Mouse (Mus musculus): ENCODE results near the gene Slc12a1. TPM values are rescaled to one million over a fixed set of nuclear protein-coding genes. Genes with fewer than 3 reads are reported as not detected.

The Slc12a1 gene
- polyA plus RNA-seq, 1 experiment, result not detected

DNA sequence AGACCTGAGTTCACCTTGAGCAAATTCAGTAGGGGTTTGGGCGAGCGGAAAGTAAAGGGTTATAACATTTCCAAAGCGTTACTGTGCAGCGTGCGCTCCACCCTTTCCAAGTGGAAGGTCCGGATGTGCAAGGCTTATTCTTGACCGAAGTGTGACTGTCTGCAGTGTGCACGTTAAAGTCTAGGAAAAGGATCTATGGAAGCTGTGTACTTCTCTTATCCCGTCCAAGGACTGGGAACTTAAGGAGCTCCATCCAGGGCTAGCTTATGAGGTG, 95.6 kb downstream of the Slc12a1 start:
- 0% methylated on average over 9 of the region's 9 CpGs for WGBS
- TF ChIP-seq CTCF (IDR thresholded peaks at IDR 0.05; ENCODE audit: insufficient read depth, low read depth, low read length), result no peak
- Histone ChIP-seq H3K27ac (ENCODE audit: insufficient read depth, low read depth, low read length) (peak overlapping the region; percentile 65; the same call in 1 of the 2 replicates), H3K4me1 (ENCODE audit: control insufficient read depth, insufficient read depth, low read length) (no peaks in the 10 kb centered on the region), H3K4me3 (ENCODE audit: insufficient read depth, low read depth, low read length) (peak overlapping the region; percentile 80)

DNA sequence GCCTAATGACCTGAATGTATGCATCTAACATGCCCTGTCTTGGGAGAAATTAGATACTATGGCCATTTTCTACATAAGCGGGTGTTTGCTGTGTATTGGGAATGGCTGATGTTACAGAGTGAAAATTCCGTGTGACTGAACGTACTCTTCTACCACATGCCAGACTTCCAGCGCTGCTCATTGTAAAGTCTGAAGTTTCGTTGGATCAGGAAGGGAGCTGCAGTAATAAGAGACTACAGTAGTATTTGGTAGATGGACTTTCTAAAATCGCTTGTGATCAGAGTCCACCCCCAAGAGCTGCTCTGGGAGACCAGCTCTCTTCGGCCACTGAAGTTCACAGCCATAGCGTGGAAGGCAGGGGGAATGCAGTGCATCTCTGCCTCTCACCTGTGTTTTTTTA, 96.0 kb downstream of the Slc12a1 start:
- WGBS, result 16% methylated on average over 8 of the region's 8 CpGs
- Histone ChIP-seq H3K27ac (ENCODE audit: insufficient read depth, low read depth, low read length) (no peak overlapping the region), H3K4me3 (ENCODE audit: insufficient read depth, low read depth, low read length) (no peak overlapping the region), H3K4me1 (ENCODE audit: control insufficient read depth, insufficient read depth, low read length) (no peaks in the 10 kb centered on the region)
- TF ChIP-seq CTCF (IDR thresholded peaks at IDR 0.05; ENCODE audit: insufficient read depth, low read depth, low read length) (no peak), POLR2A (IDR thresholded peaks at IDR 0.05; ENCODE audit: insufficient read depth, low read depth, low read length) (no peak)

DNA sequence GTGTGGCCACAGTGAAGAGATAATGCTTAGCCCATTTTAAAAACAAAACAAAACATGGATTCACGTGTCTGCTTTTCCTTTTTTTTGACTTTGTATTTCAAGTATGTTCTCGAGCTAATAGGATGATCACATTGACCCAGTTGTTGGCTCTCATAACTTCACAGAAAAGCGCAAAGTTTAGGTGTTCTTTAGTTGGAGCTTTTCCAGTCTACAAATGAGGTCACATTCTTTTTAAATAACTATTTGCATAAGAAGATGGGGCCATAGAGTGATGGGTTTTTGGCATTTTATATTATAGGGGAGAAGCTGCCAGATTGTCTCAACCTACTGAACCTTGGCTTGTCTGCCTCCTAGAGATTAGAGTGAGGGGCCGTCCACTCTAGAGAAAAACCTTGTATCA, 97.0 kb downstream of the Slc12a1 start:
- TF ChIP-seq CTCF (IDR thresholded peaks at IDR 0.05; ENCODE audit: insufficient read depth, low read depth, low read length), result no peak
- no peak for TF ChIP-seq POLR2A (IDR thresholded peaks at IDR 0.05; ENCODE audit: insufficient read depth, low read depth, low read length)
- no peak overlapping the region for H3K27ac ChIP-seq (ENCODE audit: insufficient read depth, low read depth, low read length)
- H3K4me1 ChIP-seq (ENCODE audit: control insufficient read depth, insufficient read depth, low read length), result no peaks in the 10 kb centered on the region
- 91% methylated on average over 4 of the region's 4 CpGs for WGBS
- no peak overlapping the region for H3K4me3 ChIP-seq (ENCODE audit: insufficient read depth, low read depth, low read length)

DNA sequence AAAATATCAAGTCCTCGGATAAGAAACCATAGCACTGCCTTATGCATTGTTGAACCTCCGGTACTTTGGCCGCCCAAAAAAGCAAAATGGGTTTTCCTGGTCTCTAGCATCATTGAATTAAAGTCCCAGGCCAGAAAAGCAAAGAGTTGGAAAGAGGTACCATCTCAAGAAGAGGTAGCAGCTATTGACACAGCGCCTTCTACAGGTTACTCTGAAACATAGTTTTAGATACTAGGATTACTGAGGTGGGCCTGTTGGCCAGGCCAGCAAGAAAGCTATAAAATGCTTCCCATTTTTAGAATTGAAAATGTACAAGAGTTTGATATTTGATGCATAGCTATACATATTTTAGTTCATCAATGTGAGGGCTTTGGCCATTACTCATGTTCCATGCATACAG, 97.6 kb downstream of the Slc12a1 start:
- no peak overlapping the region for H3K4me3 ChIP-seq (ENCODE audit: insufficient read depth, low read depth, low read length)
- 94% methylated on average over 4 of the region's 4 CpGs for WGBS
- H3K4me1 ChIP-seq (ENCODE audit: control insufficient read depth, insufficient read depth, low read length), result no peaks in the 10 kb centered on the region
- TF ChIP-seq CTCF (IDR thresholded peaks at IDR 0.05; ENCODE audit: insufficient read depth, low read depth, low read length) (no peak), POLR2A (IDR thresholded peaks at IDR 0.05; ENCODE audit: insufficient read depth, low read depth, low read length) (no peak)
- no peak overlapping the region for H3K27ac ChIP-seq (ENCODE audit: insufficient read depth, low read depth, low read length)

DNA sequence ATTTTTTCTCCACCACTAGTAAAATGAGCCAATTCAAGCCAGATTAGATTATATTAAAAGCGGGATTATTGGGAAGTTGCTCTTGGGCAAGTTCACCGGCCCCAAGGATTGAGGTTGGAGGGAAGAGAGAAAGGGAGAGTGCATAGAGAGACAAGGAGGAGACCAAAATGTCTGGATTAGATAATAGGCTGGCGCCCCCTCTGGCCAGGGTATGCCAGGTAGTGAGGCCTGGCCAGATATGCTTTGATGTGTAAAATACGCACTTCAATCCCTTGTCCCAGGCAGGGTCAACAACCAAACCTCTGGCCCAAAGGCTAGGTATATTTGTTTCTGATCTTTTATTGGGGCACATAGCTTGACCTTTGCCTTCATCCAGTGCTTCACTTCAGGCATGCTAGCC, 99.5 kb downstream of the Slc12a1 start:
- WGBS, result 94% methylated on average over 4 of the region's 4 CpGs
- Histone ChIP-seq H3K4me1 (ENCODE audit: control insufficient read depth, insufficient read depth, low read length) (no peaks in the 10 kb centered on the region), H3K4me3 (ENCODE audit: insufficient read depth, low read depth, low read length) (no peak overlapping the region), H3K27ac (ENCODE audit: insufficient read depth, low read depth, low read length) (no peak overlapping the region)
- no peak for TF ChIP-seq POLR2A (IDR thresholded peaks at IDR 0.05; ENCODE audit: insufficient read depth, low read depth, low read length)
- TF ChIP-seq CTCF (IDR thresholded peaks at IDR 0.05; ENCODE audit: insufficient read depth, low read depth, low read length), result no peak

DNA sequence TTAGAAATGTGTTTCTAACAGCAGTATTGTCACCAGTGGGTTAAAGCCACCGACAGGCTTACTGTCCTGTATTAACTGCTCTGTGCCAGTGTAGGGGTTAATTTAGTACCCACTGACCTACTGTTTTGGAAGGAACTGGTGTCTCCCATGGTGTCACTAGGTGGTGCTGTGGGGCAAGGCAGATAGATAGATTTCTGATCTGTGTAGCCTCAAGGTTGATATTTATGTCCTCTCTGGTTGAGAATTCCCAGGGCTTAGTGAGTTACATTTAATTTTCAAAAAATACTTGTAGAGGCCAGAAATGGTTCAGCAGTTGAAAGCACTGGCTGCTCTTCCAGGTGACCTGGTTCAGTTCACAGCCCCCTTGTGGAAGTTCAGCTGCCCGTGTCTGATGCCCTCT, 100.0 kb downstream of the Slc12a1 start:
- TF ChIP-seq CTCF (IDR thresholded peaks at IDR 0.05; ENCODE audit: insufficient read depth, low read depth, low read length) (no peak), POLR2A (IDR thresholded peaks at IDR 0.05; ENCODE audit: insufficient read depth, low read depth, low read length) (no peak)
- Histone ChIP-seq H3K4me1 (ENCODE audit: control insufficient read depth, insufficient read depth, low read length) (no peaks in the 10 kb centered on the region), H3K4me3 (ENCODE audit: insufficient read depth, low read depth, low read length) (no peak overlapping the region), H3K27ac (ENCODE audit: insufficient read depth, low read depth, low read length) (no peak overlapping the region)
- WGBS, result 57% methylated on average over 2 of the region's 2 CpGs

DNA sequence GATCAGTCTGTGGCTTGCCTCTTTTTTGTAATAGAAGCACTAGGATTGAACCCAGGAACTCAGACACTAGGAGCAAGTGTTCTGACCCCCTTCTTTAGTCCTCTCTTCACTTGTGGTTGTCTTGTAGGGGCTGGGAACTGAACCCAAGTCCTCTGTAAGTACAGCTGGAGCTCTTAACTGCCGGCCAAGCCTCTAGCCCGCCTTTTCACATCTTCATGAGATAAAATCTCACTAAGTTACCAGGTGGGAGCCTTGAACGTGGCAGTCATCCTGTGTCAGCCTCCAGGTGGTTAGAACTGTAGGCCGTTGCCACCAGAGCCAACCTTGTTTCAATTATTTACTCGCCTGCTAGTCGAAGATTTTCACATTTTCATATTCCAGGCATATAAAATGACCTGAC, 101.4 kb downstream of the Slc12a1 start:
- Histone ChIP-seq H3K4me3 (ENCODE audit: insufficient read depth, low read depth, low read length) (no peak overlapping the region), H3K4me1 (ENCODE audit: control insufficient read depth, insufficient read depth, low read length) (no peaks in the 10 kb centered on the region), H3K27ac (ENCODE audit: insufficient read depth, low read depth, low read length) (no peak overlapping the region)
- TF ChIP-seq POLR2A (IDR thresholded peaks at IDR 0.05; ENCODE audit: insufficient read depth, low read depth, low read length), result no peak
- TF ChIP-seq CTCF (IDR thresholded peaks at IDR 0.05; ENCODE audit: insufficient read depth, low read depth, low read length), result no peak
- 99% methylated on average over 6 of the region's 6 CpGs for WGBS

DNA sequence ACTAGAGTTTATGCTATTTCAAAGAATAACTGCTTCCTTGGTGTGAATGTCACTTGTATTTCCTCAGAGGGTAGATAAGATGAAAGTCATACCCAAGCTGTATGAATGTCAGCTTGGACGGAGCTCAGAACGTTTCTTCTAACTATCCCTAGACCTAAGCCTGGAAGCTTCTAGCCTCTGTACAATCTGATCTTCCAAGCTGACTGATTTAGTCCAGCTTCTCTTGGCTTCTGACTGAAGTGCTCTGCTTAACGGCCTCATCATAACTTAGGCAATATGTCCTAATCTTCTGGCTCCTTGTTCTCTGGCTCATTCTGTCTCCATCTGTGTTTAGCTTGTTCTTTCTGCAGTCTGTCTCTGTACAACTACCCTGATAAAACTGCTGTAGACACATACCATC, 102.3 kb downstream of the Slc12a1 start:
- no peak overlapping the region for H3K4me3 ChIP-seq (ENCODE audit: insufficient read depth, low read depth, low read length)
- no peak overlapping the region for H3K27ac ChIP-seq (ENCODE audit: insufficient read depth, low read depth, low read length)
- 94% methylated on average over 3 of the region's 3 CpGs for WGBS
- TF ChIP-seq POLR2A (IDR thresholded peaks at IDR 0.05; ENCODE audit: insufficient read depth, low read depth, low read length) (no peak), CTCF (IDR thresholded peaks at IDR 0.05; ENCODE audit: insufficient read depth, low read depth, low read length) (no peak)
- H3K4me1 ChIP-seq (ENCODE audit: control insufficient read depth, insufficient read depth, low read length), result no peaks in the 10 kb centered on the region

DNA sequence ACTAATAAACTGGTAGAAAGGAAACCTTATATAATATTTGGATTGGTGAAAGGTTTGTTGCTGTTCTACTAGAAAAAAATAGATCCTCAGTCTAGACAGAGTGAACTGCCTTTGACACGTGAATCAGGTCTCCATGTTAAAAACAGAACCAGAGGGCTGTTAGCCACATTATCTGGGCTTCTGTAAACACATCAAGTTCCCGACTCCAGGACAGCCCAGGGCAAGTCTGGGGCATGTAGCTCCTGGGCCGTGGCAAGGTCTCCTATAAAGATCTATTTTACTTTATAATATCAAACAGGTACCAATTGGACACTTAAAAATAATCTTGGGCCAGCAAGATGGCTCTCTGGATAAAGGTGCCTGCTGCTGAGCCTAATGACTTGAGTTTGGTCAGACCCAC, 103.6 kb downstream of the Slc12a1 start:
- H3K4me3 ChIP-seq (ENCODE audit: insufficient read depth, low read depth, low read length), result no peak overlapping the region
- TF ChIP-seq POLR2A (IDR thresholded peaks at IDR 0.05; ENCODE audit: insufficient read depth, low read depth, low read length) (no peak), CTCF (IDR thresholded peaks at IDR 0.05; ENCODE audit: insufficient read depth, low read depth, low read length) (no peak)
- 91% methylated on average over 3 of the region's 3 CpGs for WGBS
- H3K4me1 ChIP-seq (ENCODE audit: control insufficient read depth, insufficient read depth, low read length), result no peaks in the 10 kb centered on the region
- no peak overlapping the region for H3K27ac ChIP-seq (ENCODE audit: insufficient read depth, low read depth, low read length)

Measured in olfactory bulb, adult 2 months (tissue).